ENCODE assay signal across 9 mouse cellular contexts in the genomic region with DNA sequence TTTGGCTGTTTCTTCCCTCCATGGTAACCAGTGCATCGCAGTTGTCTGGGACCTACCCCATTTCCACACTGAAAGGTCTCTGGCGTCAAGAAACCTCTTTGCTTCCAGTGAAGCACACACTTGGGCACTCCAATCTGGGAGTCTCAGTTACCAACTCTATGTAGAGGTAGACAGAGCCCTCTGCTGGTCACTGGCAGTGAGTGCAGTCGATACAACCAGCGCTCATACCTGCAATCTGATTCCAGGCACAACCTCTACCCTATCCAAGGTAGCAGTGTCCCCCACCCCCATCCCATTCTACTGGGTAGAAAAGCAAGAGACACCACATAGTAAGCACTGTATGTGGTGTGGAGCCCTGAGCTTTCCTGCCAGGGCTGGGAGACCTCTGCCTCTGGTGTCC. TPM values are rescaled to one million over a fixed set of nuclear protein-coding genes. Genes with fewer than 3 reads are reported as not detected.
DNase-seq lines count a peak whose midpoint lies in the region; ATAC-seq lines count a peak whose summit lies in the region.
"Had no signal": no experiment of that assay in that cellular context is flagged by ENCODE, and none has a peak within 500 bp of the region (broad histone marks: within the 10 kb centered on the region; RNA-seq: fewer than 3 reads in every experiment).

No protein-coding gene starts in this region.

- no peak overlapping the region for H3K4me3 ChIP-seq in heart, embryonic 11.5 days (ENCODE audit: low read depth, low read length)

- H3K4me2 ChIP-seq in heart, embryonic 11.5 days = no peak overlapping the region

- peak; percentile 79 to 86 for DNase-seq in heart, adult 18-20 months
- DNase-seq in cerebellum, adult 18-20 months = peak; percentile 86 to 87
- DNase-seq in hindlimb bud, embryonic 11.5 days (ENCODE audit: extremely low spot score, low read depth, low spot score) = peak; percentile 46
- peak; percentile 35 to 42 for DNase-seq in left cerebral cortex, adult 8-10 months (ENCODE audit: low spot score in 2 of 2)
- DNase-seq in right cerebral cortex, postnatal 36 days (ENCODE audit: low spot score in 2 of 2) = peak; percentile 46 to 59

- H3K9me3 ChIP-seq in heart, embryonic 11.5 days (replicated peaks; ENCODE audit: control insufficient read depth, low read length) = no peaks in the 10 kb centered on the region; the same call in 1 of the 2 replicates

- no peaks in the 10 kb centered on the region for H3K36me3 ChIP-seq in heart, embryonic 11.5 days (ENCODE audit: control insufficient read depth, insufficient read depth, low read length)

- no peak for ATAC-seq in heart, embryonic 11.5 days (replicated peaks; ENCODE audit: insufficient number of reproducible peaks, low FRiP score, low TSS enrichment)
- ATAC-seq in frontal cortex, adult (ENCODE audit: low TSS enrichment) = peak; percentile 92
- ATAC-seq in megakaryocyte-erythroid progenitor cell, adult 5-6 weeks (replicated peaks; ENCODE audit: low FRiP score, low TSS enrichment, poor library complexity, severe bottlenecking) = peak; percentile 87
- ATAC-seq: Patski had no signal

- 8% methylated on average over 4 of the region's 4 CpGs for WGBS in heart, embryonic 11.5 days (ENCODE audit: insufficient replicate concordance)

- H3K27ac ChIP-seq in heart, embryonic 11.5 days (ENCODE audit: low read depth, low read length) = no peak overlapping the region

- peaks cover 12% of the 10 kb centered on the region for H3K4me1 ChIP-seq in heart, embryonic 11.5 days (ENCODE audit: control insufficient read depth, insufficient read depth, low read length)

- H3K9ac ChIP-seq in heart, embryonic 11.5 days (ENCODE audit: low read depth, low read length) = no peak overlapping the region

- H3K27me3 ChIP-seq in heart, embryonic 11.5 days (ENCODE audit: control insufficient read depth, insufficient read depth, low read length) = 0 out of 2 replicates have a peak, but pooled peaks cover 9% of the 10 kb centered on the region
- H3K27me3 ChIP-seq: Patski had no signal

RNA-seq across cellular contexts. Expression of a gene that starts 3.7 kb away (rescaled TPM):
- 10 to 100 TPM; 13.5 to 14.5 TPM for total RNA-seq in heart, adult 18-20 months (2021)
- polyA plus RNA-seq in heart, embryonic 11.5 days (2014; fragmentation: Nextera tagmentation; extraction: Ambion mirVana) = 0.15 and 0.19 TPM in 2 replicates
- 1 to 10 TPM; 2.4 to 4.9 (median 4.1) TPM for total RNA-seq in left cerebral cortex, adult 8-10 months (2022)
- total RNA-seq in megakaryocyte-erythroid progenitor cell, adult 5-6 weeks (2014; fragmentation: Nextera tagmentation) = not detected in 2 replicates
- not detected in 2 replicates for total RNA-seq in megakaryocyte-erythroid progenitor cell, adult 5-6 weeks (2017)

RNA-seq across cellular contexts. Expression of a gene that starts 52.7 kb away (rescaled TPM):
- 10 to 100 TPM; 53.0 to 54.7 TPM for total RNA-seq in heart, adult 18-20 months (2021)
- 25.6 and 31.9 TPM in 2 replicates for polyA plus RNA-seq in heart, embryonic 11.5 days (2014; fragmentation: Nextera tagmentation; extraction: Ambion mirVana)
- 10 to 100 TPM; 13.7 to 18.5 (median 16.4) TPM for total RNA-seq in left cerebral cortex, adult 8-10 months (2022)
- 15.0 and 34.8 TPM in 2 replicates for total RNA-seq in megakaryocyte-erythroid progenitor cell, adult 5-6 weeks (2014; fragmentation: Nextera tagmentation)
- 28.7 and 54.1 TPM in 2 replicates for total RNA-seq in megakaryocyte-erythroid progenitor cell, adult 5-6 weeks (2017)

RNA-seq across cellular contexts. Expression of a gene that starts 53.0 kb away (rescaled TPM):
- 10 to 100 TPM; 89.0 to 90.5 TPM for total RNA-seq in heart, adult 18-20 months (2021)
- polyA plus RNA-seq in heart, embryonic 11.5 days (2014; fragmentation: Nextera tagmentation; extraction: Ambion mirVana) = 94.3 and 99.3 TPM in 2 replicates
- total RNA-seq in left cerebral cortex, adult 8-10 months (2022) = 10 to 100 TPM; 41.0 to 45.8 (median 45.1) TPM
- 97.5 and 115 TPM in 2 replicates for total RNA-seq in megakaryocyte-erythroid progenitor cell, adult 5-6 weeks (2014; fragmentation: Nextera tagmentation)
- 55.5 and 76.5 TPM in 2 replicates for total RNA-seq in megakaryocyte-erythroid progenitor cell, adult 5-6 weeks (2017)
